Mouse (Mus musculus): ENCODE measurements at regions not wholly inside any gene's neighbourhood (a gene's known extent, or its start where the extent isn't known, plus 50 kb on each side); places are given as distances from the start of the nearest gene placed in this dataset.

DNA sequence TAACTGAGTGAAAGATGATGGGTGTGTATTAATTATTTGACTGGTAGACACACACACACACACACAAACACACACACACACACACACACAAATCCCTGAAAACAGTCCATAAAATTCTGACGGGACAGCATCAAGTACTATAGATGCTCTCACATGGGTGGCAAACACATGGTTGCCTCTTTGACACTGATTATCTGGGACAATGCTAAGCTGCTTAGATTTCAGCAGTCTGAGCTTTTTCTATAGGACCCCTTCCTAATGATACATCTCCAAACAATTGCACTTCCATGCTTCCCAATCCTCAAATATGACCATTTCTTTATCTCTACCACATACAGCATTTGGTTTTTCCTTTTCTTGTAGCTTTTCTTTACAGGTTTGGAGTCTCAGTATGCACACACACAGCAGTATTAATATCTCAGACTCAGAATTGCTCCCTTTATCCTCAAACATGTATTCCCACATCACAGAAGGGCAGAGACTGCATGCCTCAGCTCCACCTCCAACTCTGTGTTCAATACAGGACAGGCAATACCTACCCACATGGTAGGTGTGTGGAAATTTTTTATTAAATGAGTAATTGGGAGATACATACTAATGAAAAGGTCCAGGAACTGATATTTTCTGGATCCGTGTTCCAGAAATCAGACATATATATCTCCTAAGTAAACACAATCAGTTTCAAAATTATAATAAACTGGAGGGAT is 110.1 kb upstream of the Igf1 start:
- WGBS = 88% methylated on average over 2 of the region's 2 CpGs
- Histone ChIP-seq H3K27me3 (replicated peaks; ENCODE audit: insufficient read depth, low read length) (no peaks in the 10 kb centered on the region), H3K36me3 (ENCODE audit: insufficient read depth, low read length) (no peaks in the 10 kb centered on the region), H3K9me3 (ENCODE audit: low read length) (no peaks in the 10 kb centered on the region), H3K4me2 (replicated peaks; ENCODE audit: low read depth, low read length) (no peak overlapping the region), H3K4me1 (ENCODE audit: insufficient read depth, low read depth, low read length) (no peaks in the 10 kb centered on the region), H3K27ac (ENCODE audit: low read length) (no peak overlapping the region), H3K4me3 (ENCODE audit: low read depth, low read length) (no peak overlapping the region), H3K9ac (replicated peaks; ENCODE audit: low read depth) (no peak overlapping the region)
- no peak for TF ChIP-seq EP300 (IDR thresholded peaks at IDR 0.05)
- no peak for TF ChIP-seq CTCF (IDR thresholded peaks at IDR 0.05)
- DNase-seq (ENCODE audit: low spot score) (no peak), ATAC-seq (no peak)

DNA sequence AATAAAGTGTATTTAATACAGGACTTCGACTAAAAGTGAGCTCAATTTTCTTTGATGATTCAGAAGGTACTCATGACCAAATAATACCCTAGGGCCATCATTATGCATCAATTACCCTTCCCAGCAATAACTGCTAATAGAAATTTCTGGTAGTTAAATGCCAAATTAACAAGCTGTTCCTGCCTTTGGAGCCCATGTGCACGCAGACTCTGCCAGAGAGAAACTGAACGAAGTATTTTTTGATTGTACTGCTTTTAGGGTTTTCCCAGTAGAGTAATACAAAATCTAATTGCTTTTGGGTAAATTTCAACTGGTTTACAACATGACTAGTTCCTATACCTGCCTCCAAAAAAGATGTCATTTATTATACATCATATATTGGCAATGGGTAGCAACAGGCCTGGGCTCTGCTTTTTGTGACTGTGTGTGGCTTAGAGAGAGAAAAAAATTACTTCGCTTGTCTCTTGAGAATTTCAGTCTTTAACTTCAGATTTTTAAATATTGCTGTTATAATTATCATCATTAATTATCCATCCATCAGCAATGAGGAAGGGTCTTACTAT is 109.4 kb upstream of the Igf1 start:
- Histone ChIP-seq H3K27me3 (replicated peaks; ENCODE audit: insufficient read depth, low read length) (no peaks in the 10 kb centered on the region), H3K9me3 (ENCODE audit: low read length) (no peaks in the 10 kb centered on the region), H3K4me2 (replicated peaks; ENCODE audit: low read depth, low read length) (no peak overlapping the region), H3K9ac (replicated peaks; ENCODE audit: low read depth) (no peak overlapping the region), H3K27ac (ENCODE audit: low read length) (no peak overlapping the region), H3K36me3 (ENCODE audit: insufficient read depth, low read length) (no peaks in the 10 kb centered on the region), H3K4me3 (ENCODE audit: low read depth, low read length) (no peak overlapping the region), H3K4me1 (ENCODE audit: insufficient read depth, low read depth, low read length) (no peaks in the 10 kb centered on the region)
- TF ChIP-seq CTCF (IDR thresholded peaks at IDR 0.05) = no peak
- no peak for TF ChIP-seq EP300 (IDR thresholded peaks at IDR 0.05)
- DNase-seq (ENCODE audit: low spot score) (no peak), ATAC-seq (no peak)
- WGBS = 89% methylated on average over 4 of the region's 4 CpGs

DNA sequence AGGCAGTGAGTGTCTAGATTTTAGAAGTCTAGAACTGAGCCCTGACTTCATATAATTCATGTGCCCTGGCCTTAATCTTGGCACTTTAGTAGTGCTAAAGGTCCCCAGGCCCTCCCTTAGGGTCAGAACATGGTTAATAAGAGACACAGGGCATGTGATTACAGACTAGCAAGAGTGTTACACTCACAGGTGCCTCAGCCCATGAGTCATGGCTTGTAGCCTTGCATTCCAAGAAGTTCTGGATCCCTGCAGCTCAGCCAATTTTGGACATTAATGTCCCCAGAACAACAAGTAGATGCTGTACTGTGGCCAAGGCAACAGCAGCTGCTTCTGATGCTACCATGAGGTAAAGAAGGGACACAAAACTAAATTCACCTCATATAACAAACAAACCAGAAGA is 107.7 kb upstream of the Igf1 start:
- no peaks in the 10 kb centered on the region for H3K27me3 ChIP-seq (replicated peaks; ENCODE audit: insufficient read depth, low read length)
- no peak overlapping the region for H3K4me3 ChIP-seq (ENCODE audit: low read depth, low read length)
- no peak overlapping the region for H3K9ac ChIP-seq (replicated peaks; ENCODE audit: low read depth)
- no peaks in the 10 kb centered on the region for H3K9me3 ChIP-seq (ENCODE audit: low read length)
- no peaks in the 10 kb centered on the region for H3K4me1 ChIP-seq (ENCODE audit: insufficient read depth, low read depth, low read length)
- no peaks in the 10 kb centered on the region for H3K36me3 ChIP-seq (ENCODE audit: insufficient read depth, low read length)
- H3K27ac ChIP-seq (ENCODE audit: low read length) = no peak overlapping the region
- DNase-seq (ENCODE audit: low spot score) (no peak), ATAC-seq (no peak)
- H3K4me2 ChIP-seq (replicated peaks; ENCODE audit: low read depth, low read length) = no peak overlapping the region
- TF ChIP-seq CTCF (IDR thresholded peaks at IDR 0.05) (no peak), EP300 (IDR thresholded peaks at IDR 0.05) (no peak)

DNA sequence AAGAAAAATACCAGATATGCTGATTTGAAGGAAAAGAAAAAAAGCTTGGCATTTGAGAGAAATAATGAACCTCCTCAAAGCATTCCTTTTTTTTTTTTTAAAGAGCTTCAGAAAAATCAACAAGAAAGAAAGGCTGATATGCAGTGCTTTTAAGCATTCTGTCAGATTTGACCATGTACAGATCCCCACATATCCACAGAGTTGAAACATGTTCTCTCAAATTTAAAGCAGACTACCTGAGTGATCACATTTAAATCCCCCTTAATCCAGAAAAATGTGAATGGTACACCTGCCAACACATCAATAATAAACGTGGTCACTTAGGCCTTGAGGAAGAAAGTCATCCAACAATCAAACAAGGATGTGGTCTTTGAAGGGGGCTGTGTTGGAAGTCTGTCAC is 107.1 kb upstream of the Igf1 start:
- ATAC-seq (no peak), DNase-seq (ENCODE audit: low spot score) (no peak)
- no peaks in the 10 kb centered on the region for H3K4me1 ChIP-seq (ENCODE audit: insufficient read depth, low read depth, low read length)
- H3K9ac ChIP-seq (replicated peaks; ENCODE audit: low read depth) = no peak overlapping the region
- H3K27ac ChIP-seq (ENCODE audit: low read length) = no peak overlapping the region
- no peaks in the 10 kb centered on the region for H3K9me3 ChIP-seq (ENCODE audit: low read length)
- TF ChIP-seq CTCF (IDR thresholded peaks at IDR 0.05) (no peak), EP300 (IDR thresholded peaks at IDR 0.05) (no peak)
- H3K27me3 ChIP-seq (replicated peaks; ENCODE audit: insufficient read depth, low read length) = no peaks in the 10 kb centered on the region
- H3K4me3 ChIP-seq (ENCODE audit: low read depth, low read length) = no peak overlapping the region
- no peaks in the 10 kb centered on the region for H3K36me3 ChIP-seq (ENCODE audit: insufficient read depth, low read length)
- 35% methylated on average over 1 of the region's 1 CpGs for WGBS
- H3K4me2 ChIP-seq (replicated peaks; ENCODE audit: low read depth, low read length) = no peak overlapping the region

DNA sequence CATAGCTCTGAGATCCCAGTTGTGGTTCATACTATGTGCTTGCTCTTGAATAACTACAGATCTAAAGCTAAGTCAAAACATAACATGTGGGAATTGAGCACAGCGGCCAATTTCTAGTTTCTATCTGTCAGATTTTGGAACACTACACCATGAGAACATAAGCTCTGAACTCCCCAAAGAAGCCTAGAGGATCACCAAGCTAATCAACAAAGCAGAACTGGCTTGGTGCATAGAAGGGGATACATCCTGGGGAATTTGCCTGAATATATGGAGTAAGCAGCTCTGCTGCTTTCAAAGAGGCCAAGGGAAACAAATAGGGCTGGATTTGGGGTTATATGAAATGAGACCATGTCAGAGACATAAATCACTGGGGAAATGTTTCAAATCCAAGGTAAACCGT is 105.9 kb upstream of the Igf1 start:
- no peaks in the 10 kb centered on the region for H3K36me3 ChIP-seq (ENCODE audit: insufficient read depth, low read length)
- H3K4me2 ChIP-seq (replicated peaks; ENCODE audit: low read depth, low read length) = no peak overlapping the region
- no peak overlapping the region for H3K4me3 ChIP-seq (ENCODE audit: low read depth, low read length)
- H3K9ac ChIP-seq (replicated peaks; ENCODE audit: low read depth) = no peak overlapping the region
- DNase-seq (ENCODE audit: low spot score) = no peak
- no peaks in the 10 kb centered on the region for H3K4me1 ChIP-seq (ENCODE audit: insufficient read depth, low read depth, low read length)
- no peak overlapping the region for H3K27ac ChIP-seq (ENCODE audit: low read length)
- H3K9me3 ChIP-seq (ENCODE audit: low read length) = no peaks in the 10 kb centered on the region
- 71% methylated on average over 2 of the region's 2 CpGs for WGBS
- no peak for ATAC-seq
- no peaks in the 10 kb centered on the region for H3K27me3 ChIP-seq (replicated peaks; ENCODE audit: insufficient read depth, low read length)
- TF ChIP-seq CTCF (IDR thresholded peaks at IDR 0.05) (no peak), EP300 (IDR thresholded peaks at IDR 0.05) (no peak)

DNA sequence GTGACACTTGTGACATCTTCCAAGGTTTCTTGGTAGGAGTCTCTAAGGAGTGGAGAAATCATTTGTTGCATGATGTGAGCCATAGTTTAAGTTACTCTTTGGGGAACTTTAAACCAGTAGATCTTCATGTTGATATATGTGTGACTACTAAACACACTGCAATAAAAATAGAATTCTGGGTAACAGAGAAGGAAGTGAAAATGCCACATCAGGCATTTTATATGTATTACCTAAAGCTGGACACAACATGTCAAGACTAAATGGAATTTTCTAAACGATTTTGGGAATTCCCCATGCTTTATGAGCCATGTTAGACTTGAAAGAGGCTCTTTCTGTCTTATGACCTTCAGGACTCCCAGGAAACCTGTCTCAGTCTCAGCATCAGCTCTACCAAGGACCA is 104.6 kb upstream of the Igf1 start:
- no peak overlapping the region for H3K4me3 ChIP-seq (ENCODE audit: low read depth, low read length)
- H3K27me3 ChIP-seq (replicated peaks; ENCODE audit: insufficient read depth, low read length) = no peaks in the 10 kb centered on the region
- DNase-seq (ENCODE audit: low spot score) (no peak), ATAC-seq (no peak)
- 24% methylated on average over 1 of the region's 1 CpGs for WGBS
- no peaks in the 10 kb centered on the region for H3K4me1 ChIP-seq (ENCODE audit: insufficient read depth, low read depth, low read length)
- no peaks in the 10 kb centered on the region for H3K36me3 ChIP-seq (ENCODE audit: insufficient read depth, low read length)
- H3K9ac ChIP-seq (replicated peaks; ENCODE audit: low read depth) = no peak overlapping the region
- TF ChIP-seq CTCF (IDR thresholded peaks at IDR 0.05) = no peak
- TF ChIP-seq EP300 (IDR thresholded peaks at IDR 0.05) = no peak
- no peak overlapping the region for H3K27ac ChIP-seq (ENCODE audit: low read length)
- no peak overlapping the region for H3K4me2 ChIP-seq (replicated peaks; ENCODE audit: low read depth, low read length)
- H3K9me3 ChIP-seq (ENCODE audit: low read length) = no peaks in the 10 kb centered on the region
